Mouse (Mus musculus): ENCODE results near the gene Dgkz. TPM values are rescaled to one million over a fixed set of nuclear protein-coding genes. Genes with fewer than 3 reads are reported as not detected.

Dgkz gene
- polyA plus RNA-seq, 1 experiment from 2014 or later, result 32.1 TPM

- Histone ChIP-seq H3K4me2 (ENCODE audit: low read length) (no peak overlapping the region), H3K27me3 (ENCODE audit: insufficient read depth, low read length) (no peaks in the 10 kb centered on the region), H3K4me1 (replicated peaks; ENCODE audit: insufficient read depth, low read length) (no peaks in the 10 kb centered on the region), H3K9ac (ENCODE audit: low read depth, low read length) (no peak overlapping the region), H3K9me3 (replicated peaks; ENCODE audit: low read length) (no peaks in the 10 kb centered on the region), H3K36me3 (ENCODE audit: insufficient read depth, low read length) (peaks cover 12% of the 10 kb centered on the region; the same call in 1 of the 2 replicates), H3K4me3 (replicated peaks; ENCODE audit: low read depth, low read length) (no peak overlapping the region), H3K27ac (no peak overlapping the region)
- WGBS, result 85% methylated on average over 4 of the region's 4 CpGs
- no peak for DNase-seq (ENCODE audit: low spot score)
- TF ChIP-seq CTCF (IDR thresholded peaks at IDR 0.05; ENCODE audit: low read depth), result no peak
- ATAC-seq (replicated peaks; ENCODE audit: low FRiP score, low read depth), result no peak
Measured at GRCm38 (mm10) chr2:91883961-91884360, 91.7 kb downstream of the Dgkz start.

Small RNA genes lying within 50 kb of the gene (microRNA-seq; reads per million reads assigned to microRNA genes)
- not detected for gene Mir6999

Other genes starting within 250 kb of the Dgkz start
- 10.4 and 12.4 TPM in 2 replicates for gene Ambra1, start 245.7 kb downstream of the Dgkz start, polyA plus RNA-seq (2015; fragmentation: Nextera tagmentation; extraction: Ambion mirVana)
- 0.22 TPM in 1 of 2 replicates, not detected in the other for gene Chrm4, start 48.6 kb downstream of the Dgkz start, polyA plus RNA-seq (2015; fragmentation: Nextera tagmentation; extraction: Ambion mirVana)
- gene Mdk, start 43.6 kb downstream of the Dgkz start, polyA plus RNA-seq (2015; fragmentation: Nextera tagmentation; extraction: Ambion mirVana), result 639 and 693 TPM in 2 replicates
- 0.12 TPM in 1 of 2 replicates, not detected in the other for gene Gm9821, start 30.2 kb downstream of the Dgkz start, polyA plus RNA-seq (2015; fragmentation: Nextera tagmentation; extraction: Ambion mirVana)
- 8.7 and 9.3 TPM in 2 replicates for gene Creb3l1, start 48.6 kb upstream of the Dgkz start, polyA plus RNA-seq (2015; fragmentation: Nextera tagmentation; extraction: Ambion mirVana)
- gene Phf21a, start 117.3 kb upstream of the Dgkz start, polyA plus RNA-seq (2015; fragmentation: Nextera tagmentation; extraction: Ambion mirVana), result 18.6 and 19.4 TPM in 2 replicates

Data from kidney, postnatal 0 days (tissue).